Mouse (Mus musculus) forebrain, embryonic 15.5 days (tissue): ENCODE data around the gene Clec16a. TPM values are rescaled to one million over a fixed set of nuclear protein-coding genes. Genes with fewer than 3 reads are reported as not detected.

Source experiments
- ATAC-seq: fragments of 200-750 bp; cut with Nextera tagmentation; replicated peaks from 2 replicates; pipeline ENCODE4 v1.8.0; 2017; ENCODE audit warnings: mild to moderate bottlenecking, moderate TSS enrichment, moderate library complexity
- H3K27ac ChIP-seq: fragments of 300-500 bp; sonication (generic); replicated peaks from 2 replicates; pipeline ENCODE4 v1.5.1; 2015; ENCODE audit warnings: mild to moderate bottlenecking, inconsistent platforms
- H3K27me3 ChIP-seq: fragments of 300-500 bp; sonication (generic); 2 replicates; pipeline ENCODE4 v1.6.1; 2015; ENCODE audit warnings: inconsistent platforms
- H3K36me3 ChIP-seq: fragments of 300-500 bp; sonication (generic); 2 replicates; pipeline ENCODE4 v1.6.1; 2015; ENCODE audit warnings: mild to moderate bottlenecking, inconsistent platforms
- H3K4me1 ChIP-seq: fragments of 300-500 bp; sonication (generic); 2 replicates; pipeline ENCODE4 v1.6.1; 2015; ENCODE audit warnings: inconsistent platforms
- H3K4me2 ChIP-seq: fragments of 300-500 bp; sonication (generic); replicated peaks from 2 replicates; pipeline ENCODE4 v1.6.1; 2015; ENCODE audit warnings: mild to moderate bottlenecking, inconsistent platforms
- H3K4me3 ChIP-seq: fragments of 300-500 bp; sonication (generic); 2 replicates; pipeline ENCODE4 v1.5.1; 2015; ENCODE audit warnings: mild to moderate bottlenecking, inconsistent platforms
- H3K9ac ChIP-seq: fragments of 300-500 bp; sonication (generic); replicated peaks from 2 replicates; pipeline ENCODE4 v1.6.1; 2015; ENCODE audit warnings: mild to moderate bottlenecking, inconsistent platforms
- H3K9me3 ChIP-seq: fragments of 300-500 bp; sonication (generic); 2 replicates; pipeline ENCODE4 v1.6.1; 2016; ENCODE audit warnings: inconsistent platforms
- WGBS: fragments of 180-500 bp; shearing (Covaris S2); methylation state at CpG from one replicate; pipeline ENCODE4 v1.1.7; 2015; ENCODE audit warnings: mixed read lengths; 5-methylcytosine and 5-hydroxymethylcytosine counted together
- polyA plus RNA-seq: library from polyadenylated mRNA; unstranded; fragments of >200 nt; fragmentation: Nextera tagmentation; extraction: Ambion mirVana; gene quantifications from 2 replicates; pipeline ENCODE4 v1.2.1, GENCODE M21; 2015

Gene Clec16a
- polyA plus RNA-seq, 1 experiment from 2014 or later, result 77.1 TPM

GRCm38 (mm10) chr16:10540763-10541597 is 4.2 kb upstream of the Clec16a start:
- ATAC-seq, result no peak
- peak overlapping the region; percentile 88 for H3K4me3 ChIP-seq
- no peaks in the 10 kb centered on the region for H3K36me3 ChIP-seq
- H3K9me3 ChIP-seq, result no peaks in the 10 kb centered on the region
- peaks cover 60% of the 10 kb centered on the region for H3K4me1 ChIP-seq
- 67% methylated on average over 16 of the region's 16 CpGs for WGBS
- H3K4me2 ChIP-seq, result peak overlapping the region; percentile 84
- peak overlapping the region; percentile 90; the same call in 1 of the 2 replicates for H3K9ac ChIP-seq
- H3K27me3 ChIP-seq, result no peaks in the 10 kb centered on the region
- H3K27ac ChIP-seq, result no peak overlapping the region

- WGBS, result 32% methylated on average over 7 of the region's 7 CpGs
Observed at GRCm38 (mm10) chr16:10541598-10541930, 3.6 kb upstream of the Clec16a start.

GRCm38 (mm10) chr16:10542266-10542665 is 2.9 kb upstream of the Clec16a start:
- no peaks in the 10 kb centered on the region for H3K9me3 ChIP-seq
- peak; percentile 6 for ATAC-seq
- H3K36me3 ChIP-seq, result no peaks in the 10 kb centered on the region
- no peaks in the 10 kb centered on the region for H3K27me3 ChIP-seq
- H3K4me2 ChIP-seq, result peak overlapping the region; percentile 84
- H3K27ac ChIP-seq, result peak overlapping the region; percentile 79
- peak overlapping the region; percentile 88 for H3K4me3 ChIP-seq
- H3K4me1 ChIP-seq, result peaks cover 68% of the 10 kb centered on the region
- 3% methylated on average over 22 of the region's 22 CpGs for WGBS
- H3K9ac ChIP-seq, result peak overlapping the region; percentile 90

More at GRCm38 (mm10) chr16:10541598-10541930, 3.6 kb upstream of the Clec16a start:
- Histone ChIP-seq H3K36me3 (no peaks in the 10 kb centered on the region), H3K9me3 (no peaks in the 10 kb centered on the region), H3K9ac (peak overlapping the region; percentile 90), H3K4me3 (peak overlapping the region; percentile 88), H3K4me2 (peak overlapping the region; percentile 84), H3K27me3 (no peaks in the 10 kb centered on the region), H3K4me1 (peaks cover 66% of the 10 kb centered on the region), H3K27ac (peak overlapping the region; percentile 33; the same call in 1 of the 2 replicates)
- no peak for ATAC-seq

DNA sequence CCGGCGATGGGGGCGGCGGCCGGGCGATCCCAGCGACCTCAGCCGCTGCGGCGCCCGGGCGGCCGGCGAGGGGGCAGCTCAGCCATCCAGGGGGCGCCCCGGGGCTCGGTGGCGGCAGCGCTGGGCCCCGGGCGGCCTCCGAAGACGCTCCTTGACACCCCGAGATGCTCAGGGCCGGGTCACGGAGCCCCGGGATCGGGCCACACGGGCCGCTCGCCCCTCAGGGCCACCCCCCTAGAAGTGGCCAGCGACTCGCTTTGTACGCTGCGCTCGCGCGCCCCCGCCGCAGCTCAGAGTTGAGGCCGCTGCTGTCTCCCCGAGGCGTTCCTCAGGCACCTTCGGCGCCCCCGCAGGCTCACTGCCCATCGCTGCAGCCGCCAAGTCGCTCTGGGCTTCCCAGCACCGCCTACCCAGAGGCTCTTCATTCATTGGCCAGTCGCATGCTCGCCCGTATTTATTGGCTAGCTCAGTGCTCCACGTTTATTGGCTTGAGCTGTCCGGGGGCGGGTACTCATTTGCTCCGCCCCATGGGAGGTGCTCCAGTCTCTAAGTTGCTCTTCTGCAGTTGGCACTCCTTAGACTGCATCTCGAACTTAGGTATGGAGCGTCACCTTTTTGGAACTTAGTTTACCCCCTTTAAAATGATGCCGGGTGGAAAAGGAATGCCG is 2.3 kb upstream of the Clec16a start, which contains the start of gene Dexi:
Dexi (minus strand) TSS at position 357 of the 668 bp plus-strand sequence.
- Histone ChIP-seq H3K4me2 (peak within 1 kb of the TSS; percentile 84), H3K36me3 (no peaks in the 10 kb centered on the region), H3K4me1 (peaks cover 72% of the 10 kb centered on the region), H3K27ac (peak within 1 kb of the TSS; percentile 79), H3K27me3 (no peaks in the 10 kb centered on the region), H3K9ac (peak within 1 kb of the TSS; percentile 90), H3K9me3 (no peaks in the 10 kb centered on the region), H3K4me3 (peak within 1 kb of the TSS; percentile 88)
- WGBS, result under 1% methylated on average over 58 of the region's 61 CpGs
- peak; percentile 95 for ATAC-seq

DNA sequence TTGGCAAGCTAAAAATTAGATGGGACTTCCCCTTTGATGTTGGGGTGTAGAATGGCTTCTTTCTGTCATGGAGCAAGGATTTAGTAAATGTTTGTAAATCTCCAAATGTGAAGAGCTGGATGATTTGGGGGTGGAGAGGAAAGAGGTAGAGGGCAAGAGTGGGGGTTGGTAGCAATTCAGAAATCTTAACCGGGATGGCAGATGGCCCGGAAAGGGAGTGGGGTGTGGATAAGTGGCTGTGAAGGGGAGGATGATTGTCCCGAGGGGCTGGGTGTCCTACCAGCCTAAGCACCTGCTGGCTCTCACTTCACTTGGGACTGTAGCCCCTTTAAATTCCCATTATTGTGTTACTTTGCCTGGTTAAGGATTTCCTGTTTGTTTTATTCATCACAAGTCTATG is 1.7 kb downstream of the Clec16a start:
- no peak overlapping the region for H3K27ac ChIP-seq

DNA sequence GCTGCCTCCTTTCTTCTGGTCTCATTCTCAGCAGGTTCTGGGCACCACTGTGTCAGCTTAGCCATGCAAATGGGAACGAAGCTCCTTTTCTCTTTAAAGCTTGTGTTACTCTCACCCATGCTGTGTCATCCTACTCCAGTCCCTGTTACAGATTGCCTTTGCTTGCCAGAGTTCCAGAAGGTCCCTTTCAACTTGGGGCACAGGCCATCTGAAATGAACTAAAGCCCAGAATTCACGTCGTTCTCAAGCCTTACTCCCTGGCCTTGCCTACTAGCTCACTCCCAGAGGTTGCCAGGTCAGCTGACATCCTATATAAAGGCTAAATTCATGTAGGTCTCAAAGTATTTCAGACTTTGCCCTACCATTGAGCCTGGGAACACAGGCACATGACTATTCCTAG is 3.8 kb downstream of the Clec16a start:
- H3K4me3 ChIP-seq, result no peak overlapping the region
- no peak overlapping the region for H3K9ac ChIP-seq
- WGBS, result 71% methylated on average over 3 of the region's 3 CpGs
- no peaks in the 10 kb centered on the region for H3K36me3 ChIP-seq
- peaks cover 26% of the 10 kb centered on the region for H3K4me1 ChIP-seq
- no peaks in the 10 kb centered on the region for H3K27me3 ChIP-seq
- H3K9me3 ChIP-seq, result no peaks in the 10 kb centered on the region
- H3K27ac ChIP-seq, result no peak overlapping the region
- no peak for ATAC-seq
- H3K4me2 ChIP-seq, result no peak overlapping the region

More for the DNA sequence above, 1.7 kb downstream of the Clec16a start:
- no peak for ATAC-seq
- 61% methylated on average over 3 of the region's 3 CpGs for WGBS
- Histone ChIP-seq H3K4me1 (peaks cover 35% of the 10 kb centered on the region), H3K9ac (no peak overlapping the region), H3K36me3 (no peaks in the 10 kb centered on the region), H3K9me3 (no peaks in the 10 kb centered on the region), H3K4me3 (0 out of 2 replicates have a peak overlapping the region, but pooled peaks have one; percentile 95), H3K27me3 (no peaks in the 10 kb centered on the region), H3K4me2 (0 out of 2 replicates have a peak overlapping the region, but pooled peaks have one; percentile 80)

DNA sequence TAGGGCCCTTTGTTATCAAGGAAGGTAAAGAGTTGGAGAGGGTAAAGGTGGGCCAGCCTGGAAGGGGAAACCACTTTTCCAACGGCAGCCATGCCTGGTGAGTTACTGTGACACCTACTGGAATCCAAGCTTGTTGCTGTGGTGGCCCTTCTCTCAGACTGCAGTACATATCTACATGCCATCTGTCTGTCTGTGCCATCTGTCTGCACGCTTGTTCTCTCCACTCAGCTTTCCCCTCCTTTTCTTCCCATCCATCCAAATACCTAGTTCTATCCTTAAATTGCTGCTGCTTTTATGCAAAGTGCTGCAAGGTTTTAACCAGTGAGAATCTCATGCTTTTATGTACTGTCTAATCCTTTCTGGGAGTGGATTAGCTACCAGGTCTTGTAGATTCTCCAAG is 4.5 kb downstream of the Clec16a start:
- H3K9ac ChIP-seq, result no peak overlapping the region
- H3K4me2 ChIP-seq, result no peak overlapping the region
- H3K4me1 ChIP-seq, result peaks cover 26% of the 10 kb centered on the region
- H3K36me3 ChIP-seq, result no peaks in the 10 kb centered on the region
- no peak overlapping the region for H3K4me3 ChIP-seq
- WGBS, result 82% methylated on average over 2 of the region's 2 CpGs
- no peaks in the 10 kb centered on the region for H3K27me3 ChIP-seq
- H3K9me3 ChIP-seq, result no peaks in the 10 kb centered on the region
- H3K27ac ChIP-seq, result no peak overlapping the region
- ATAC-seq, result no peak

GRCm38 (mm10) chr16:10551592-10551991 is 6.5 kb downstream of the Clec16a start:
- Histone ChIP-seq H3K4me3 (no peak overlapping the region), H3K9ac (no peak overlapping the region), H3K4me1 (peaks cover 13% of the 10 kb centered on the region), H3K27me3 (no peaks in the 10 kb centered on the region), H3K36me3 (no peaks in the 10 kb centered on the region), H3K27ac (no peak overlapping the region), H3K4me2 (no peak overlapping the region), H3K9me3 (no peaks in the 10 kb centered on the region)
- no peak for ATAC-seq
- WGBS, result 84% methylated on average over 4 of the region's 4 CpGs

- H3K4me2 ChIP-seq, result no peak overlapping the region
- no peak overlapping the region for H3K4me3 ChIP-seq
- no peaks in the 10 kb centered on the region for H3K27me3 ChIP-seq
- no peak overlapping the region for H3K27ac ChIP-seq
- H3K9ac ChIP-seq, result no peak overlapping the region
- no peaks in the 10 kb centered on the region for H3K36me3 ChIP-seq
- WGBS, result 89% methylated on average over 2 of the region's 2 CpGs
- no peaks in the 10 kb centered on the region for H3K9me3 ChIP-seq
- ATAC-seq, result no peak
- no peaks in the 10 kb centered on the region; the same call in 1 of the 2 replicates for H3K4me1 ChIP-seq
Observed at GRCm38 (mm10) chr16:10553858-10554257, 8.7 kb downstream of the Clec16a start.

GRCm38 (mm10) chr16:10559991-10560390 is 14.9 kb downstream of the Clec16a start:
- no peak overlapping the region for H3K27ac ChIP-seq
- H3K27me3 ChIP-seq, result no peaks in the 10 kb centered on the region
- H3K9me3 ChIP-seq, result no peaks in the 10 kb centered on the region
- no peak overlapping the region for H3K4me3 ChIP-seq
- no peak overlapping the region for H3K4me2 ChIP-seq
- H3K36me3 ChIP-seq, result peaks cover 12% of the 10 kb centered on the region
- H3K9ac ChIP-seq, result no peak overlapping the region
- no peak for ATAC-seq
- no peaks in the 10 kb centered on the region for H3K4me1 ChIP-seq
- WGBS, result 94% methylated on average over 8 of the region's 8 CpGs

DNA sequence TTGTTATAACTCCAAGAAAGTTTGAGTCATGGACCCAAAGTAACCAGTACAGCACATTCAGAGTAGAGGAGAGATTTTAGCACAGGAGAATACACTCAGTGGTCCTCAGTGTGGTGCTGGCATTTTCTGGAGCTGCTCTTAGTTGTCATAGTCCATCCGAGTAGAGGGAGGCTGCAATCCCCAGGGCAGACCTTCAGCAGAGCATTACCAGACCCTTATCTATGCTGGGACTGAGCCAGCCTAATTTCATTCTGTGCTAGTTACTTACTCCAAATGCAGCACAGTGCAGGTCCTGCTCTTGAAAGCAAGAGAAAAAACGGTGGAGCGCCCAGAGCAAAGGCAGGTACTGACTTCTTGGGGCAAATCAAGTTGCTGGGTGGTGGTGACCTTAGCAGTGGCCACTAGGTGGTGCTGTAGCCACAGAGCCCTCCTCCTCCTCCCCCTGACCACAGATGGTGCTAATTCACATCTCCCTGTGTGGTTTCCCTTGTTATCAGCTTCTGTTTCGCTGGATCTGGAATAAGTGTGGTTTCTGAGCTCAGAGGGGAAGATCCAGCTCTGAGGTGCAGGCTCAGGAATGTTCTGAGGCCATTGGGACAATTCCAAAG is 20.2 kb downstream of the Clec16a start:
- H3K27me3 ChIP-seq, result no peaks in the 10 kb centered on the region
- peaks cover 17% of the 10 kb centered on the region for H3K36me3 ChIP-seq
- H3K4me3 ChIP-seq, result no peak overlapping the region
- H3K4me1 ChIP-seq, result peaks cover 4% of the 10 kb centered on the region
- WGBS, result 40% methylated on average over 4 of the region's 4 CpGs
- H3K27ac ChIP-seq, result no peak overlapping the region
- peak; percentile 82 for ATAC-seq
- H3K4me2 ChIP-seq, result no peak overlapping the region
- no peaks in the 10 kb centered on the region for H3K9me3 ChIP-seq
- no peak overlapping the region for H3K9ac ChIP-seq

DNA sequence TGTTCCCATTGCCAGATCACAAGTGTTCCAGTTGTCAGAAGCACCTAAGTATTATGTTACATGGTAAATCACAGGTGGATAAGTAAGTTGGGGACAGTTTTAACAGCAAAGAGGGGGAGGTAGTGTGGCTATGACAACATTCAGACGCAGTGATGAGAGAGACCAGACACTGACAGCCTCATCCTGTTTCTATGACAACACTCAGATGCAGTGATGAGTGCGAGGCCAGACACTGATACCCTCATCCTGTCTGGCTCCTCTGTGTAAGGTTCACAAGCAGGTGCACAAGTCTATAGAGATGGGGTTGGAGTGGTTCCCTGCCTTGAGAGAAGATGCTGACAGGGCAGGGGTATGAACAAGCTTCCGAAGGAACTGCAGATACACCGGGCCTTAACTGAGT is 22.0 kb downstream of the Clec16a start:
- no peak overlapping the region for H3K27ac ChIP-seq
- no peak overlapping the region for H3K4me2 ChIP-seq
- WGBS, result 91% methylated on average over 4 of the region's 4 CpGs
- ATAC-seq, result no peak
- H3K9me3 ChIP-seq, result no peaks in the 10 kb centered on the region
- H3K9ac ChIP-seq, result no peak overlapping the region
- H3K36me3 ChIP-seq, result peaks cover 20% of the 10 kb centered on the region
- H3K4me1 ChIP-seq, result peaks cover 4% of the 10 kb centered on the region
- H3K27me3 ChIP-seq, result no peaks in the 10 kb centered on the region
- no peak overlapping the region for H3K4me3 ChIP-seq
